Mouse (Mus musculus): Measurements from ENCODE around the gene Serpina12.

Gene Serpina12

DNA sequence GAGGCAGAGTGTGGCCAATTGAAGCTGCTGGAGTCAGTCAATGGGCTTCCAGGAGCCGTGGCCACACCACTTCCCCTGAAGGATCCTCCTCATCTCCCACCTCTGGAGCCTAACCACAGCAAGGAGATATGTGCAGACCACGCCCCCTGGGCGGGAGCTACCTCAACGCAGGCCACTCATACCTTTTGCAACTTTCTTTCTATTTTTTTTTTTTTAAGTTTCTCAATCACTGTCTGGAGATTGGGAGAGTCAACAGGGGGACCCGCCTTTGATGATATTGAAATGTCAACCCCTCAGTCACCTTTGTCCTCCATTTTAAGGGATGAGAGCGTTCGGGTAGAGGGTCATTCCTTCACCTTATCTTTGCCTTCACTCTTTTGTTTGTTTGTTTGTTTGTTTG, at the start of gene Serpina12:
TSS of gene Serpina12 (minus strand) at position 101 of the 400 bp plus-strand sequence.
- no peak for DNase-seq (ENCODE audit: low spot score in 2 of 2)

DNA sequence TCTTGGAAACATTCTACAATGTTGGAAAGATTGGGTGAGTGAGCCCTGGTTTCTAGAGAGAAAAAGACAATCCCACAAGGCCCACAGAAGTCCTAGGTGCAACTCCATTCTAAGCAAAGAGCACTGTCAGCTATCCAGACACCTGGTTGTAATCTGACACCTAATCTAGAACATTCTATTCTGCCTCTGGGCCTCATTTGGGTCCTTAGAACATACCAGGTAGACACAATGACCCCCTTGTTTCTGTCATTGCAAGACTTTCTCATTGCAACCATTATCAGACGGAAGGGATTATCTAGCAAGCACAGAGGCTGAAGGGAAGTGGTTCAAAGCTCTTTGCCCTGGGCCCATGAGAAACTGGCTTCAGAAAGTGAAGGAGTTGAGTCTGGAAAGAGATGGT, 47.1 kb upstream of the Serpina12 start:
- DNase-seq (ENCODE audit: low spot score in 2 of 2): no peak

GRCm38 (mm10) chr12:104090119-104090518, 45.9 kb upstream of the Serpina12 start:
- DNase-seq (ENCODE audit: low spot score in 2 of 2): no peak

DNA sequence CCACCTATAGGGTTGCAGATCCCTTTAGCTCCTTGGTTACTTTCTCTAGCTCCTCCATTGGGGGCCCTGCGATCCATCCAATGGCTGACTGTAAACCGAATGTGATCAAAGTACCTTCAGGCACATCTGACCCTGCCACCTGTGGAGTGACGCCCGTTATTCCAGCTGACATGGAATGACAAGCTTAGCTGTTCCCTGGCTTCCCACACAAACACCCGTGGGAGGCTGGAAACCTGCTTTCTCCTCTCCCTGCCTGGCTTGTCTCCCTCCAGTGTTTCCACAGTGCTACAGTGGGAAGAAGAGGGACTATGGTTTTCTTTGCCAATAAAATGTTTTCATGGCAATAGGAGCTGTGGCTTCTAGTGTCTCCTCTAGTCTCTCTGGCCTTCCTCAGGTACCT, 28.0 kb upstream of the Serpina12 start:
- no peak for DNase-seq (ENCODE audit: low spot score in 2 of 2)

DNA sequence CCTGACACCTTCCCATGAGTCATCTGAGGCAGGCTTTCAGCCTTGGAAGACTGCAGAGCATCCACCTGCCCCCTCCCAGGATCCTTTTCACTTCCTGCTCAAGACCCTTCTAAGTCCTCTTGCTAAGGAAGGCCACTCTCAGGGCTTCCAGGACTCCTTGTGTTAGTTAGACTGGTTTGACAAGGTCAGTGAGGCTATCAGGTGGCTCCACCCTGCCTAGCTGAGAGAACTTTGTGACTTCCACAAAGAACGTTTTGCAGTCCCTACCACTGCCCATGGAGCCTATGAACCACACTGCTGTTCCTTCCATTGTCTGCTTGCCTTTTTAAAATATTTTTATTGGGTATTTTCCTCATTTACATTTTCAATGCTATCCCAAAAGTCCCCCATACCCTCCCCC, 27.5 kb upstream of the Serpina12 start:
- no peak for DNase-seq (ENCODE audit: low spot score in 2 of 2)

DNA sequence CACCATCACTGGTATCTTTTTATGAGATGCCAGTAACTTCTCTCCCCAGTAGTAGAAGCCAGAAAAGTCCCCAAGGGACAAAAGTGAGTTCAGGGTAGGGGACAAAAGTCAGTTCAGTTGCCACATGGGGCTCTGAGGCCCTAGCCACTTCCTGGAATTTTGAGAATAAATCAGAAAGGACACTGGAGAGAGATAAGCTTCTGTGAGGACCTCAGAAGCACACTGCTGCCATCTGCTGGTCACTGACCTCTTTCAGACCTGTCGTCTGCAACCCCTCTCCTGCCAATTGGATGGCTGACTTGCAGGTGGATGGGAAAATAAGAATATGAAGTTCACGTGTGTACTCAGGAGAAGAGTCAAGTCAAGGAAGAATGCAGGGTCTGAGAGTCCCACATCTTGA, 25.4 kb upstream of the Serpina12 start:
- DNase-seq (ENCODE audit: low spot score in 2 of 2): peak; percentile 31 to 68

DNA sequence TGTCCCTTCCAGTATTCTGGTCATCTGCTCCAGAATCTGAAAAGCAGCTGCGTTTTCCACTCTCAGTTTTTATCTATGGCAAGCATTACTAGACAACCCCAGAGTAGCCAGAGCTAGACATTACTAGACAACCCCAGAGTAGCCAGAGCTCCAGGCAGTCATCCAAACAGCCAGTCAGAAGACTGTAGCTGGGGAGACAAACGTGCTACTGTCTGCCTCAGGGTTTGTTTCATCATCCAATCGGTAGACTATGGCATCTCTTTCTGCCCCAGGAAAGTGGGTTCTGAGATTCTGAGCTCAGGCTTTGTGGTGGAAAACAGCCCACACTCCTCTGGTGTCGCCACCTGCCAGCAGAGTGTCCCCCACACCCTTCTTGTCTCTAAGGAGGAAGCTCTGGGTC, 23.3 kb upstream of the Serpina12 start:
- DNase-seq (ENCODE audit: low spot score in 2 of 2): peak; percentile 51 to 77

- DNase-seq (ENCODE audit: low spot score in 2 of 2): peak in 1 of 2 experiments; percentile 63
These were observed 22.0 kb upstream of the Serpina12 start for GRCm38 (mm10) chr12:104066241-104066640.

DNA sequence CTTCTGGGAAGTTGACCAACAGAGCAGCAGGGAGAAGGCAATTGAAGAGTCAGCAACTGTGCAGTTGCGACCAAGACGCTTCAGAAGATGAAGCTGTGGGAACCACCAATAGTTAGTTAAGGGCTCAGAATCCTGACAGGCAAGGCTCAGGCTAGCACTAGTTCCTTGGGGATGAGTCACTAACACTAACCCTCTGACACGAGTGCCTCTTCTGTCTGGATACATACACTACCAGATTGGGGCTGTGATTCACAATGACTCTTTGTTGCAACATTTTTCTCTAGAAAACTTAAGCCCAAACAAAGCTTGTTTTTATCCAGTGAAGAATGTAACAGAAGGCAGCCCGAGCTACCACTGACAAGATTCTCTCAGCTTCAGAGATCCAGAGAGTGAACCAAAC, 20.8 kb upstream of the Serpina12 start:
- DNase-seq (ENCODE audit: low spot score in 2 of 2): no peak

- peak in 1 of 2 experiments; percentile 12 for DNase-seq (ENCODE audit: low spot score in 2 of 2)
These were observed 20.3 kb upstream of the Serpina12 start for GRCm38 (mm10) chr12:104064532-104064931.

- no peak for DNase-seq (ENCODE audit: low spot score in 2 of 2)
These were observed 17.6 kb upstream of the Serpina12 start for GRCm38 (mm10) chr12:104061862-104062261.

DNA sequence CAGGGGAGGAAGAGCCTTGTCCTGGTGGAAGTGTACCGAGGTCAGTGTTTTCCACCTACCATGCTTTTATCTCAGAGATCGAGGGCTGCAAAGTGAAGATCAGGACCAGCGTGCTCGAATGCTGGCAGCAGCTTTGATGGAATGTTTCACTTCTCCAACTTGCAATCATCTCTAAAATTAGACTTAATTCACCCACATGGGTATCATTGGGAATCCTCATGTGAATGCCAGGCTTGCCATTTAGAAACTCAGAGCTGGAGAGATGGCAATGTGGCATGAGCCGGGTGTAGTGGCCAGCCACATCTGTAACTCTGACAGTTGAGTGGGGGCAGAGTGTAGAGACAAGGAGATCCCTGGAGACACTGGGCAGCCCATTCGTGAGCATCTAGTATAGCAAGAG, 15.9 kb upstream of the Serpina12 start:
- no peak for DNase-seq (ENCODE audit: low spot score in 2 of 2)

- DNase-seq (ENCODE audit: low spot score in 2 of 2): no peak
These were observed 13.3 kb upstream of the Serpina12 start for GRCm38 (mm10) chr12:104057531-104057930.

DNA sequence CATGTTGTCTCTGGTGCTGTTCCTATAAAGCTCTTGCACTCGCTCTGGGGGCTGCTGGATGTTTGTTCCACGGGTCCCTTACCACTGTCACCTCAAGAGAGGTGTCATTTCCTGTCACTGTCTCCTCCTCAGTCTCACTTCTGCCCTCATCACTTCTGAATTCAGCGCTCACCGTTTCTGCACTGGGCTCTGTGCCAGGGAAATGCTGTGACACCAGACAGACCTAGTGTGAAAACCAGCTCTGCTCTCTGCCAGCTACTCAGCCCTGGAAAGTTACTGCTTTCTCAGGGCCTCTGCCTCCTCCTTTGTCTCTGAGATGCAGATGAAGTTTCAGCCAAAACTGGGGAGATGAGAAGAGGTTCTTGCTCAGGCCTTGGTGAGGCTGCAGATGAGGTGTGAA, 12.8 kb upstream of the Serpina12 start:
- DNase-seq (ENCODE audit: low spot score in 2 of 2): peak in 1 of 2 experiments; percentile 21

DNA sequence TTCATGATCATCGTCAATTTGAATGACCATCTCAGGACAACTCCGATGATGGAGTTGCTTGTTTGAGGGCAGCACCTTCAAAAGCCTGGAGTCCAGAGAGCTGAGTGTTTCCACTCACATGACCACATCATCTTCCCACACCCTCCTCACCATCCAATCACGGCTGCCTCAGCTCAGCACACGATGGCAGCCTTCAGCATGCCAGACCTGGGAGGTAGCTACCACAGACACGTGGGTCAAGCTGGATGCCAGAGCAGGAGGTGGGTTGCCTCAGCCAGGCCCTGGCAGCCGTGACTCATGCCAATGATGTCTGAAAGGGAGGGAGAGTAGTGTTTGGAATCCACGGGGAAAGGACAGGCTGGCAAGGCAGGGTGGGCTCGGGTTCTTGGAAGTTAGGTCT, 11.5 kb upstream of the Serpina12 start:
- peak in 1 of 2 experiments; percentile 11 for DNase-seq (ENCODE audit: low spot score in 2 of 2)

- DNase-seq (ENCODE audit: low spot score in 2 of 2): no peak
These were observed 9.8 kb upstream of the Serpina12 start for GRCm38 (mm10) chr12:104053995-104054394.

- no peak for DNase-seq (ENCODE audit: low spot score in 2 of 2)
These were observed 1.5 kb upstream of the Serpina12 start for GRCm38 (mm10) chr12:104045713-104046112.

DNA sequence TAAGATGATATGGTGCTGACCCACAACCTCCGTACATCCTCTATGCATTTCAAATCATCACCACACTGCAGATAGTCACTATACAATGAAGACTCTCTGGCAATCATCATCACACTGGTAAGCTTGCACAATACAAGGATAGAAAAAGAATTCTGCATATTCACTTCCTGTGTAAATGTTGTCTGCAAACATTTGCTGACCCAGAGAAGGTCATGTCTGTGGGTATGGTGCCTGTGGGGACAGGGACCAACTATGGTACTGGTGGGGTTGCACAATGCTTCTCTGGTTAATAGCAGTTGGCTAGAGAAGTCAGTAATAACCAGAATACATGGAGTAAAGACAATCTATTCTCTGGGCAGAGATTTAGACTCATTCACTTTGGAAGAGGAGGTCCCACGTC, 1.5 kb downstream of the Serpina12 start:
- DNase-seq (ENCODE audit: low spot score in 2 of 2): no peak

DNA sequence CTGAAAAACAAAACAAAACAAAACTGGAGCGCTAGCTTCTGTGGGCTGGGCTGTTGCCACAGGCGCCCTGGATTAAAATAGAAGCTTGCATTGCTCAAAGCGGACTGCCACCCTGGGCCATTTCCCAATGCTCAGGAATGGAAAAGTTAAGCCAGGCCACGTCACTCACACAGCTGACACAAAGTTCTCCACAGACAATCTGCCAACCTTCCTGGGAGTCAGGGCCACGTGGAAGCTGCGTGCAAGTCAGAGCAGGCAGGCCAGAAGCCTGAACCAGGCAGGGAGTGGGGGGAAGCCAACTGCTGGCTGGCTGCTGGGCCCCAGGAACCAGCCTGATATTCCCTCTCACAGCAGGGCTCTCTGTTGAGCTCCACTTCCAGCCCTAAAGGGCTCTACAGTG, 2.8 kb downstream of the Serpina12 start:
- DNase-seq (ENCODE audit: low spot score in 2 of 2): peak; percentile 77 to 86

GRCm38 (mm10) chr12:104038181-104038580, 6.1 kb downstream of the Serpina12 start:
- no peak for DNase-seq (ENCODE audit: low spot score in 2 of 2)

GRCm38 (mm10) chr12:104033752-104034151, 10.5 kb downstream of the Serpina12 start:
- no peak for DNase-seq (ENCODE audit: low spot score in 2 of 2)

GRCm38 (mm10) chr12:104029986-104030385, 14.3 kb downstream of the Serpina12 start:
- DNase-seq (ENCODE audit: low spot score in 2 of 2): peak in 1 of 2 experiments; percentile 27

DNA sequence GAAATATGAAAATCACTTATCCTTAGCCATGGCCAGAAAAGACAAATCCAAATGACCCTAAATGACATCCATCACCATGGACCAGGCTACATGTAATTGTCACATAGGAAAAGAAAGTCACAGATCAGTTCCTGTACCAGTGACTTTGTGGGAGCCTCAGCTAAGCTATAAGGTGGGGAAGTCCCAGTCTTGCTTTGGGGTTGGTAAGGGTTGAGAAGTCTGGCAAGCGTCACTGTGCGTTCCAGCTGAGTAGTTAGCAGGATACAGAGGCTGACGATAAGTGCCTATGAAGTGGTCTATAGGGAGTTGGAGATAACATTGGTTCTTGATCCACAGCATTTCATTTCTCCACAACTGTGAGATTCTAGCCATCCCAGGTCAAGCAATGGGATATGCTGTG, 29.0 kb downstream of the Serpina12 start:
- DNase-seq (ENCODE audit: low spot score in 2 of 2): no peak

- DNase-seq (ENCODE audit: low spot score in 2 of 2): no peak
These were observed 30.6 kb downstream of the Serpina12 start, which contains the start of gene Serpina9 for GRCm38 (mm10) chr12:104013620-104014019. Gene Serpina9, minus strand, starts transcription at chr12:104013755.

All from heart, adult 9 months (tissue).